Mouse (Mus musculus) cerebellum, adult 8-10 months (tissue): ENCODE data around the gene Fuca2.

Experiments used
- DNase-seq: peaks from one replicate; pipeline ENCODE4 v3.0.0; 2022

Gene Fuca2

GRCm38 (mm10) chr10:13536706-13537105, 37.4 kb downstream of the Fuca2 start:
- no peak for DNase-seq

- no peak for DNase-seq
Measured at GRCm38 (mm10) chr10:13539769-13540333, 40.5 kb downstream of the Fuca2 start.

GRCm38 (mm10) chr10:13541721-13542120, 42.4 kb downstream of the Fuca2 start:
- DNase-seq: no peak

GRCm38 (mm10) chr10:13552646-13553497, 53.5 kb downstream of the Fuca2 start, which contains the start of the genes Adat2 and Pex3:
Gene Adat2 (plus strand): TSS chr10:13552894.
Gene Pex3 (minus strand): TSS chr10:13553142.
- peak; percentile 88 for DNase-seq

- no peak for DNase-seq
Measured at GRCm38 (mm10) chr10:13553498-13553985, 54.2 kb downstream of the Fuca2 start.

GRCm38 (mm10) chr10:13554316-13554715, 55.0 kb downstream of the Fuca2 start:
- no peak for DNase-seq

- DNase-seq: no peak
Measured at GRCm38 (mm10) chr10:13560014-13560674, 60.8 kb downstream of the Fuca2 start.

- peak; percentile 76 for DNase-seq
Measured at GRCm38 (mm10) chr10:13564364-13565079, 65.2 kb downstream of the Fuca2 start.

- no peak for DNase-seq
Measured at GRCm38 (mm10) chr10:13565080-13565448, 65.7 kb downstream of the Fuca2 start.

GRCm38 (mm10) chr10:13566393-13566792, 67.1 kb downstream of the Fuca2 start:
- DNase-seq: no peak
